Mouse (Mus musculus) macrophage (primary cell): ENCODE results near the gene Dtnb. TPM values are rescaled to one million over a fixed set of nuclear protein-coding genes. Genes with fewer than 3 reads are reported as not detected.

ENCODE experiments used
- H3K27ac ChIP-seq: fragments of 350-480 bp; formaldehyde crosslinking; 2 replicates; pipeline ENCODE4 v1.9.0; 2021
- H3K36me3 ChIP-seq: fragments of 350-480 bp; formaldehyde crosslinking; 2 replicates; pipeline ENCODE4 v1.9.0; 2021; ENCODE audit errors: inconsistent target
- H3K4me3 ChIP-seq: fragments of 350-480 bp; formaldehyde crosslinking; 2 replicates; pipeline ENCODE4 v1.9.0; 2021; ENCODE audit errors: inconsistent target
- H3K79me2 ChIP-seq: fragments of 350-480 bp; formaldehyde crosslinking; 2 replicates; pipeline ENCODE4 v1.9.0; 2021; ENCODE audit errors: inconsistent target
- WGBS: methylation state at CpG from one replicate; pipeline ENCODE4 v1.1.7; 2026; ENCODE audit warnings: inconsistent platforms; ENCODE audit not compliant: missing documents; 5-methylcytosine and 5-hydroxymethylcytosine counted together
- polyA plus RNA-seq: library from polyadenylated mRNA; stranded (reverse); fragments of 250-400 nt; gene quantifications from 3 replicates; pipeline ENCODE4 v1.2.4, GENCODE M21; 2018; ENCODE audit warnings: inconsistent platforms

The Dtnb gene
- polyA plus RNA-seq, 1 experiment from 2014 or later: 2.9 TPM

DNA sequence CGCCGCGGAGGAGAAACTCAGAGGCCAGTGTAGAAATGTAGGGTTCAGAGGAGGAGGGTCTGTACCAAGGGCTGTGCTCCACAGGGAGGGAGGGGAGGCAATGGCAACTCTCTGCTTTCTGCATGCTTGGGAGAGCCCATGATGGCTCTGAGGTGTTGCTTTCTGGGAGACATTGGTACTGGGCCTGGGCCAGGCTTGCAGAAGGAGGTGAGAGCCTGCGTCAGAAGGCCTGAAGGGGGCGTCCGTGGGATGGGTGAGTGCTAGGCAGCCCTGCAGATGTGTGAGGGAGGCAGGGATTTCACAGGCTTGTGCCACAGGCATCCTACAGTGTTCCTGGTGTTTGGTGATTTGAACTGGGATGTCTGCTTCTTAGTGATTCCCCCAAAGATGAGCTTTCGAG lies 244.9 kb downstream of the Dtnb start:
- Histone ChIP-seq H3K4me3 (no peak overlapping the region), H3K27ac (no peak overlapping the region), H3K79me2 (peaks cover 100% of the 10 kb centered on the region), H3K36me3 (peaks cover 13% of the 10 kb centered on the region; the same call in 1 of the 2 replicates)
- WGBS: 89% methylated on average over 7 of the region's 7 CpGs

DNA sequence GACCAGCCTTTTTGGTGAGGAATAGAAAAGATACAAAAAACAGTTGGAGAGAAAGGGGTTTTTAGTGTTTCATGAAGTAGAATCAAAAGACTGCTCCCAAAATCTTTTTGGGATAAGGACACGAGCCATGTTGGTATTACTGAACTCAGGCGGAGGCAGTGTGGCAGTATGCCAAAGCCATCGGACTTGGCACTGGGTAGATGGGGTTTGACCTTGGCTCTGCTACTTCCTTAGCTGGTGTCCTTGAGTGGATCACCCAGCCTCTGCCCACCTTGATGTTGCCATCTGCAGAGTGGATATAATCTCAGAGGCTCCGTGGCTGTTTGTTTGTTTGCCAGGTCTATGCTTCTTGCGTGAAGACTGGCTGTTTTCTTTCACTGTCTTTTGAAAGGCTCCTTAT lies 245.4 kb downstream of the Dtnb start:
- 77% methylated on average over 5 of the region's 5 CpGs for WGBS

DNA sequence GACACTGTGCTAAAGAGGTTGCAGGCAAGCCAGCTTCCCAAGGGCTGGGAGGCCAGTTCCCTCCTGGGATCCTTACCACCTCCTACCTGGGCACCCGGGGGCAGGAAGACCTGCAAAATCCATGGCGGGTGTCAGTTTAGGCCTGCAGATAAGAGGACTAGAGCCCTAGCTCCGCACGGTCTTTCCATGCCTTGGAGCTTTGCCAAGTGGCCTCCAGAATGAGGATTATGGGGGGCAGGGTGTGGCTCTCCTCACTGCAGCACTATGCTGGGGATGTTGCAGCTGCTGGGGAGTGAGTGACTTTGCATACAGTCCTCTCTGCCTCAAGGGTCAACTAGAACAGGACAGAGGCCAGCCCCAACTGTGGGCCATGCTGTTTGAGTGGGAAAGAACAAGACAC lies 247.7 kb downstream of the Dtnb start:
- Histone ChIP-seq H3K79me2 (peaks cover 100% of the 10 kb centered on the region), H3K36me3 (peaks cover 12% of the 10 kb centered on the region; the same call in 1 of the 2 replicates), H3K27ac (no peak overlapping the region), H3K4me3 (no peak overlapping the region)
- 100% methylated on average over 4 of the region's 4 CpGs for WGBS

More for the DNA sequence above, 245.4 kb downstream of the Dtnb start:
- H3K27ac ChIP-seq: no peak overlapping the region
- H3K79me2 ChIP-seq: peaks cover 100% of the 10 kb centered on the region
- no peak overlapping the region for H3K4me3 ChIP-seq
- peaks cover 13% of the 10 kb centered on the region; the same call in 1 of the 2 replicates for H3K36me3 ChIP-seq

DNA sequence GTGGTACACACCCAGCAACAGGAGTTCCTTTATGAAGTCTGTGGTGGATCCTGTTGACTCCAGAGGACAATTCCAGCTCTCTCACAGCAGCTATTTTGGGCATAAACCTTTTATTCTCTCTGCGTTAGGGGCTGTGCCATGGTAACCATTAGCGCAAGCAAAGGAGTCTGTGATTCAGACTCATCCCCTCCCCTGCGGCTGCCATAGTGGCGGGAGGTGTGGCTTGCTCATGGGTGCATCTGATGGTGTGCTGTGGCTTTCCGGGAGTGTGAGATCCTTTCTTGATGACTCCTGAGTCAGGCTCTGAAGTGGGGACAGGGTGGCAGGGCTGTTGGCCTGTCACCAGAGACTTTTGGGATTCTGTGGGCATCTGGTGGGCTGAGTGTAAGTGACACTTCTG lies 251.2 kb downstream of the Dtnb start:
- no peak overlapping the region for H3K27ac ChIP-seq
- peaks cover 100% of the 10 kb centered on the region for H3K79me2 ChIP-seq
- H3K36me3 ChIP-seq: no peaks in the 10 kb centered on the region; the same call in 1 of the 2 replicates
- H3K4me3 ChIP-seq: no peak overlapping the region
- WGBS: 82% methylated on average over 5 of the region's 5 CpGs

DNA sequence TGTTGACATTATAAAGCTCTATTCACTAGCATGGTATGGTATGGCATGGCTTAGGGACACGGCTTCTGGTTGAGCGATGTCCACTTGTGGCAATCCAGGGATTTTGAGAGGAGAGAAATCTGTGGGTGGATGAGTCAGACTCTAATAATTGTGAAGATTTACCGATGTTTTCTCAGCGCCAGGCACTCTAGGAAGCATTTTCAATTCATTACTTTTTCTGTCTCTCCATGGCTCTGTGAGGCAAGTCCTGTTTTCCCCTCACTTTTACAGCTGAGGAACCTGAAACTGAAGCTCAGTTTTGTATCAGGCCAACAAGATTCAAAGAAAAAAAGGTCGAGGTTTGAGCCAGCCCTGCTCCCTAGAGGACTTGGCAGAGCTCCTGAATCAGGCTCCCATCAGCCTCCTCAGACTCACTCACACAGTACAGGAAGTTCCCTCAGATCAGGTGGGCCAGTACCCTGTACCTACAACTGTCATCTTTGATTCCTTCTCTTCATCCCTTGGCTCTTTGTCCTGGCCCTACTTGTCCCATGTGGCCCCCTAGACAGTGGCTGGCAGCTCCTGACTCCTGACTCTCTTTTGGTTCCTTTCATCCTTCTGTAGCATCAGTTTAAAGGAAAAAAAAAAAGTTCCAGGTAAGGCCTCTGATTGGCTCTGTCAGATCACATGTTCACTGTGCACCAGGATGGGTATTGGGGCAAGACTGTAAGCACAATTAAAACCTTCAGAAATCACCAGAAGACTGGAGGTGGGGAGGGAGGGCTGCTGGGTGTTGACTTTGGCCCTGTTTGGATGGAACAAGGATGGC lies 252.9 kb downstream of the Dtnb start:
- WGBS: 69% methylated on average over 4 of the region's 5 CpGs
- Histone ChIP-seq H3K27ac (no peak overlapping the region), H3K79me2 (peaks cover 100% of the 10 kb centered on the region), H3K4me3 (no peak overlapping the region), H3K36me3 (no peaks in the 10 kb centered on the region; the same call in 1 of the 2 replicates)

DNA sequence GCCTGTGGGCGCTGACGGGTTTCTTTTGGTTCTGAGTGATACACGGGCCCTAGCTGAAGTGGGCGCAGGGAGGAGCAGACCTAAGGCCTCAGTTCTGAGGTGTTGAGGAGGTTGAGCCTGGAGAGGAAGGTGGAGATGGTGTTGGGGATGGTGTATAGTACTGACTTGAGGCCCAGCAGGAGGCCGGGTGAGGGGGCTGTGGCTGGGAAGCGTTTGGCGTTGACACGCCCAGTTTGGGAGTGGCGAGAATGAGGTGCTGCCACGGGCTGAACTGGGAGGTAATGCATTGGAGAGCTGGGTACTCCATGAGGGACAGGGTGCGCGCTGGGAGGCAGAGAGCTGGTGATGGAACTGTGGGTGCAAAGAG lies 253.5 kb downstream of the Dtnb start:
- H3K36me3 ChIP-seq: no peaks in the 10 kb centered on the region; the same call in 1 of the 2 replicates
- WGBS: 94% methylated on average over 11 of the region's 12 CpGs

DNA sequence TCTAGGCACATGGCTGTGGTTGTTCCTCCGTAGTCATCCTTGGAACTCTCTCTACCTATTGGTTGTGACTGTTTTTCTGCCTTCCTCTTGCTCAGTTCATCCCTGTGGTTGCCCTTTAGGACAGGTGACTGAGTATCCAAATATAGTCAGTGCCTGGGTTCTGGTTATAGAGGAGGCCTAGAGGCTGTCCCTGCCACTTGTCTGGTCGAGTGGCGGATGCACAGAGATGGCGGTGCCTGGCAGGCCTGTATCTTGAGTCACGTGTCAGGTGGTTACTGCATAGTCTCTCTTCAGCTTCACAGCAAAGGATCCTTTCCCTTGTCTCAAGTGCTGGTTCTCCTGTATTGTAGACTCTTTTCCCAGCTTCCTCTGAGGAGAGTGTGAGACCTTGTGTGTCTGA lies 255.6 kb downstream of the Dtnb start:
- no peak overlapping the region for H3K27ac ChIP-seq
- peaks cover 100% of the 10 kb centered on the region for H3K79me2 ChIP-seq
- WGBS: 93% methylated on average over 5 of the region's 5 CpGs
- H3K4me3 ChIP-seq: no peak overlapping the region
- H3K36me3 ChIP-seq: no peaks in the 10 kb centered on the region; the same call in 1 of the 2 replicates

More for the DNA sequence above, 253.5 kb downstream of the Dtnb start:
- Histone ChIP-seq H3K79me2 (peaks cover 100% of the 10 kb centered on the region), H3K4me3 (no peak overlapping the region), H3K27ac (no peak overlapping the region)

Other genes starting within 250 kb of the Dtnb start
- 3.7 to 7.5 TPM (median 5.0 TPM) in 3 replicates for gene Kif3c, start 207.2 kb upstream of the Dtnb start, polyA plus RNA-seq
- gene Asxl2, start 145.5 kb upstream of the Dtnb start, polyA plus RNA-seq: 15.3 to 18.7 TPM (median 18.4 TPM) in 3 replicates
- 76.3 to 253 TPM (median 241 TPM) in 3 replicates for gene Dnmt3a, start 233.6 kb downstream of the Dtnb start, polyA plus RNA-seq